Mouse (Mus musculus) small intestine, adult 10 weeks (tissue): Measurements from ENCODE around the gene Olfr812. TPM values are rescaled to one million over a fixed set of nuclear protein-coding genes. Genes with fewer than 3 reads are reported as not detected.

Experiments
- polyA plus RNA-seq: library from polyadenylated mRNA; stranded (reverse); fragments of 350-450 nt; fragmentation: Illumina TruSeq; extraction: RNeasy Lipid Tissue Mini Kit (QIAGEN cat#74804); gene quantifications from one replicate; pipeline ENCODE4 v1.2.3, GENCODE M21; 2014; ENCODE audit warnings: low replicate concordance

The Olfr812 gene
- polyA plus RNA-seq = not detected

GRCm38 (mm10) chr10:129845994-129846393 is at the start of gene Olfr812:
Gene Olfr812, minus strand, starts transcription at chr10:129846094.

GRCm38 (mm10) chr10:129879751-129880150 is 33.9 kb upstream of the Olfr812 start, which contains the start of gene Olfr814:
Gene Olfr814, minus strand, starts transcription at chr10:129879851.

GRCm38 (mm10) chr10:129855067-129855466 is 9.2 kb upstream of the Olfr812 start, which contains the start of gene Olfr813:
Gene Olfr813, plus strand, starts transcription at chr10:129855367.

GRCm38 (mm10) chr10:129804296-129804695 is 41.6 kb downstream of the Olfr812 start, which contains the start of gene Olfr811:
Gene Olfr811, minus strand, starts transcription at chr10:129804396.

GRCm38 (mm10) chr10:129794817-129795216 is 51.1 kb downstream of the Olfr812 start, which contains the start of gene Olfr810:
Gene Olfr810, minus strand, starts transcription at chr10:129794917.

Other genes with a start within 250 kb of the Olfr812 start
- not detected for gene Olfr796, start 233.5 kb downstream of the Olfr812 start, polyA plus RNA-seq
- not detected for gene Olfr798, start 218.2 kb downstream of the Olfr812 start, polyA plus RNA-seq
- gene Olfr799, start 208.6 kb downstream of the Olfr812 start, polyA plus RNA-seq = not detected
- not detected for gene Olfr800, start 188.4 kb downstream of the Olfr812 start, polyA plus RNA-seq
- gene Olfr801, start 172.2 kb downstream of the Olfr812 start, polyA plus RNA-seq = not detected
- gene Olfr802, start 157.9 kb downstream of the Olfr812 start, polyA plus RNA-seq = not detected
- gene Olfr803, start 151.8 kb downstream of the Olfr812 start, polyA plus RNA-seq = not detected
- gene Olfr804, start 142.9 kb downstream of the Olfr812 start, polyA plus RNA-seq = not detected
- not detected for gene Olfr805, start 116.7 kb downstream of the Olfr812 start, polyA plus RNA-seq
- gene Olfr806, start 104.2 kb downstream of the Olfr812 start, polyA plus RNA-seq = not detected
- gene Olfr807, start 88.3 kb downstream of the Olfr812 start, polyA plus RNA-seq = not detected
- not detected for gene Olfr808, start 80.6 kb downstream of the Olfr812 start, polyA plus RNA-seq
- not detected for gene Olfr809, start 71.5 kb downstream of the Olfr812 start, polyA plus RNA-seq
- gene Olfr810, start 51.2 kb downstream of the Olfr812 start, polyA plus RNA-seq = not detected
- gene Olfr811, start 41.7 kb downstream of the Olfr812 start, polyA plus RNA-seq = not detected
- not detected for gene Olfr813, start 9.3 kb upstream of the Olfr812 start, polyA plus RNA-seq
- gene Olfr814, start 33.8 kb upstream of the Olfr812 start, polyA plus RNA-seq = not detected
- not detected for gene Olfr815, start 59.8 kb upstream of the Olfr812 start, polyA plus RNA-seq
- gene Olfr816, start 69.5 kb upstream of the Olfr812 start, polyA plus RNA-seq = not detected
- gene Olfr818, start 103.0 kb upstream of the Olfr812 start, polyA plus RNA-seq = not detected
- not detected for gene Olfr819, start 121.2 kb upstream of the Olfr812 start, polyA plus RNA-seq
- not detected for gene Olfr247, start 130.0 kb upstream of the Olfr812 start, polyA plus RNA-seq
- not detected for gene Gm10310, start 139.0 kb upstream of the Olfr812 start, polyA plus RNA-seq
- not detected for gene Olfr820, start 166.5 kb upstream of the Olfr812 start, polyA plus RNA-seq
- gene Olfr821, start 184.3 kb upstream of the Olfr812 start, polyA plus RNA-seq = not detected
- gene Olfr822, start 225.1 kb upstream of the Olfr812 start, polyA plus RNA-seq = not detected